Mouse (Mus musculus): ENCODE measurements around the gene Wdpcp.

DNA sequence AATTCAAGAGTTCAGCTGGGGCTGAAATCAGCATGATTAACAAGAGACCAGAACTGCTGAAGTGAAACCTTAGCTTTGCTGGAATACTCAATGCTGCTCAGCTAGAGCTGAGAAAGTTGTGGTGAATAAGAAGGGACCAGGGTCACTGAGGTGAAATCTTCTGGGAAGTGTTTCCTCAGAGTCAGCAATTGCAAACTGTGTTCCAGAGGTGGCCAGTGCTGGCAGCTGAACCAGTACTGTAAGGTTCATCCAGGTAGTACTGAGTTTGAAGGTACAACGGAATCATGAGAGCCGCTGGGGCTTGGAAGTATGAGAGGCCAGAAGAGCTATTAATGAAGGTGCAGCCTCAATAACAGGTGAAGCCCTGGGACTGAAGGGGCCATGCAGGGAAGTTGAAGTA, 31.4 kb upstream of the Wdpcp start:
- TF ChIP-seq POLR2A (IDR thresholded peaks at IDR 0.05; ENCODE audit: low read depth, low read length) (no peak), CTCF (IDR thresholded peaks at IDR 0.05; ENCODE audit: borderline replicate concordance, insufficient read depth, low read length) (no peak)
